Mouse (Mus musculus): ENCODE measurements around the gene Ip6k2.

Ip6k2 gene

DNA sequence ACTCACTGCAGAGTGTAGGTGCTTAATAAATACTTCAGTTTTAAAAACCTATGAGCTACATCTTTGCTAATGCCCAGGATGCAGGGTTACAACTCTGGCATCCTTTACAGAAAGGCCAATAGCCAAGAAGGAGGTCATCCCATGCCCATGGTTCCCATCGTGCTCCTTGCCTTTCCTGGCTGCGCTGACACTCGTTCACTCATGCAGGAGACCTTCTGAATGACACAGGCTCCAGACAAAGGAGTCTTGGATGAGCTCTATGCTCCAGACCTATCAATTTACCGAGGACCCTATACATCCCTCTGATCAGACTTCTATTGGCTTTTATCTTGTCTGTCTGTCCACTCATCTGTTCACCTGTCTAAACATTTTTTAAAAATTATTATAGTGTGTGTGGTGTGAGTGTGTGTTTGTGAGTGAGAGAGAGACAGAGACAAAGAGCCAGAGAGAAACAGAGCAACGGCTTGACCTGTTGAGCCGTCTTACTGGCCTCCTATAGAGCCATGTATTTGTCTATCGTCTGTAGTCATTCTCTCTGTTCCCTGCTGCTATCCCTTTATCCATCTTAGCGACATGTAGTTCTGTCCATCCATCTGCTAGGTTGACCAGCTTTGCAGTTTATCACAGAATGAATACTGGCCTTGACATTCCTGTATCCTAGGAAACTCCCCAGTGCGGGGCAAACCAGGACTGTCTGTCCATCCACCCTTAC, 604 bp upstream of the Ip6k2 start:
- DNase-seq (ENCODE audit: low read depth, low spot score), result no peak

DNA sequence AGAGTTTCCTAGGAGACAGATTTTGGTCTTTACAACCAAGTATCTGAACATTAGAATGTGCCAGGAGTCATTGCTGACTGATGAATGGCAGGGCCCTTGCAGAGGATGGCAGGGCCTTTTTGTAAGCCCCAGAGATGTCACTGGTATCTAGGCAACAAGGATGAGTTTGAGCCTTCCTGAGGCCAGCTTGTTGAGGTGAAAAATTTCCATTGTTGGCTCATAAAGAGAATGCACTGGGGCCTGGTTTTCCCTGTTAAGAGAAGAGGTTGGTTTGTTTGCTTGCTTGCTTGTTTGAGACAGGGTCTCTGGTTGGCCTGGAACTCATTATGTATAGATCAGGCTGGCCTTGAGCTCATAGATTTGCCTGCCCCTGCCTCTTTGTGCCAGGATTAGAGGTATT, 1.8 kb downstream of the Ip6k2 start:
- no peak for DNase-seq (ENCODE audit: low read depth, low spot score)

DNA sequence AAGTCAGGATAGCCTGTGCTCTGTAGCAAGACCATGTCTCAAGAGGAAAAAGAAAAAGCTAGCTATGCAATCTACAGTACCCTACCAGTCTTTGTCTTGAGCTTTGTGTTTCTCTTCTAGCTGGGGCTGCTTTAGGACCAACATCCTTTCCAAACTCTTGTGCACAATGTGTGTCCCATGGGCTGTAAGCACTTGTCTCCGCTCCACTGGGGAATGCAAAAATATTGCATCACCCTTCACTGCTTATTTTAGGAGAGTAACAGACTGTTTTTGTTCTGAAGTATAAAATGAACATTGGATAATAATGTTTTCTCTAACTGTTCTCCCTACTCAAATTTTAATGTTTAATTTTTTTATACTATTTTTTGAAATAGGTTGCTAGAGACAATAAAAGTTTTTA, 2.9 kb downstream of the Ip6k2 start:
- DNase-seq (ENCODE audit: low read depth, low spot score), result no peak

DNA sequence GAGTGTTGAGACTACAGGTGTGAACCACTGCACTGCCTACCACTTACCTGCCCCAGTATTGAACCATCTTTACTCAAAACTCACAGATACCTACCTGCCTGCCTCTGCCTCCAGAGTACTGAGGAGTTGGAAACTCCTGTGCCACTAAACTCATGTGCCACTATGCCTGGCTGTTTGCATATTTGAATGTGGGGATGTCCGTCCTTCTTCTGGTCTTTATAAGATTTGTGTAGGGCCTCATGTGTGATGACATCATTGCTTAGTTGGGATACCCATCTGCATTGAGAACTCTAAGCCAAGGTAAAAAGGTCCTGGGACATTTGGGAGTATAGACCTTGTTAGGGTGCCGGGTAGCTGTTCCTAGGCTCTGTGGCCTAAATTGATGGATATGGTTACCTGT, 3.5 kb downstream of the Ip6k2 start:
- DNase-seq (ENCODE audit: low read depth, low spot score), result no peak

DNA sequence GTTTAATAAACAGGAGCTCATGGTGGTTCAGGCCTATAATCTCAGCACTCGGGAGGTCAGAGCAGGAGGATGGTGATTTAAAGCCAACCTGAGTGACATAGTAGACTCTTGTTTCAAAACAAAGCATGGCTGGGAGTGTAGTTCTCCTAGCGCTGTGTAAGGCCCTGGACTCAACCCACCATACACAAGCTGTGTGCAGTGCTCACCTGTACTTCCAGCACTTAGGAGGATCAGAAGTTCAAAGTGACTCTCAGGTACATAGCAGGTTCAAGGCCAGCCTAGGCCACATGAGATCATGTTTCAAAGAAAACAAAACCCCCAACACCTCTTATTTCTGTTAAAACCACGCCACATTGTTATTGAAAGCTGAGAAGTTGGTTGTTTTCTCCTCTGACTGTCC, 5.1 kb downstream of the Ip6k2 start:
- no peak for DNase-seq (ENCODE audit: low read depth, low spot score)

DNA sequence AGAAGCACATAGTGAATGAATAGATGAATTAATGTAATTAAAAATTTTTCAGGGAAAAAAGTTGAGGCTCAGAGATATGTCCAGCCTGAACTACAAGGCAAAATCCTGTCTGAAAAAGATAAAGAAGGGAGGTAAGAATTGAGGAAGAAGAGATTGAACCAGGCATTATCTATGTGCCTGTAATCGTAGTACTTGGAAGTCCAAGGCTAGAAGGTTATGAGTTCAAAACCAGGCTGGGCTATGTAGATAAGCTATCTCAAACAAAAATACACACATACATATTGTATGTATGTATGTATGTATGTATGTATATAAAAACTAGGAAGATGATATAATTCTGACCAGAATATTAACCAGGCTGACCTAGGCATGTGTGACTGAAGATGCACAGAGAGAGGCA, 8.7 kb downstream of the Ip6k2 start:
- no peak for DNase-seq (ENCODE audit: low read depth, low spot score)

DNA sequence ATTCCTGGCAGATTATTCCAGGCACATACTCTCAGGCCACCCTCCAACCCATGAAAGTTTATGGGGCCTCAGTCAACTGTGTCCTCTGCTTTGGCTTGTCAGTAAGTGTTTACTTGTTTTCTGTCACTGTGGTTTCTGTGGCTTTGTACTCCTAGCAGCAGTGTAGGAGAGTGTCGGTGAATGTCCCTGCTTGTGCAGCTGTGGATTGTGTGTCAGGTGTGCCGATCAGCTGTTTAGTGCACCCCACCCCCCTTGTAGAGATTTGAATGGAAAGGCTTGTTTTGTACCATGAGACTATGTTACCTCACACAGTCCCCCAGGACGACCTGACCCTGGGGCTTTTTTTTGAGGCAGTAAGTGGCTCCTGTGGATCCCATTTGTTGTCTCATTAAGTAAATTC, 9.1 kb downstream of the Ip6k2 start:
- no peak for DNase-seq (ENCODE audit: low read depth, low spot score)

DNA sequence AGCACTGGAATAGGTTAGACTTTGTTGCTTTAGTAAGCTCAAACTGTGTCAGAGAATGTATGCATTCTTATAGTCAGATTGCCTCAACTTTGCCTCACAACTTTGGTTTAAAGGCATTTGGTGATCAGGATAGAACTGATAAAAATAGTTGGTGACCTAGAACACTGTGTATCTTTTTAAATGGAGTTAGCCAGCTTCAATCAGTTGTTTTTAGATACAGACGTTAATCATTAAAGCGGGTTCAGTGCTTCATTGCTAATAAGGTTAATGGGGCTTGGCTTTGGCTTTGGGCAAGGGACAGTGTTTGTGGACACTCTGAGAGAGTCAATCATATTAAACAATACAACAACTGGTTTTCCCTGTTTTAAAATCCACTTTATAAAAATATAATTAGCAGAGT, 11.7 kb downstream of the Ip6k2 start:
- no peak for DNase-seq (ENCODE audit: low read depth, low spot score)

DNA sequence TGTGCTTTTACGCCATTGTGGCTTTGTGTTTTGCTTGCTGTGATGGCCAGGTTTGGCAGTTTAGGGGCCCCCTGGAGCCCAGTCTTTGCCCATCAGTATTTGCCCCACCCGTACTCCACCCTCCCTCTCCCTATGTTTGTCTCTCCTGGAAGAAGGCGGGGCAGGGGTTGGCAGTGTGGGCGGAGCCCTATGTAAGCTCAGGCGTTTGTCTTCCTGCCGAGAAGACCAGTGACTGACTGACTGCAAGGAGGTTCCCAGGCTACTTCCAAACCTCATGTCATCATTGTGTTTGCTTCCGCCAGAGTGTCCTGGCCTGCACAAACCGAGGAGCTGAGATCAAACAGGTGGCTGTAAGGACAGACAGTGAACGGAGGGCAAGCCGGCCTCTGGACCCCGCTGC, 12.2 kb downstream of the Ip6k2 start:
- no peak for DNase-seq (ENCODE audit: low read depth, low spot score)

DNA sequence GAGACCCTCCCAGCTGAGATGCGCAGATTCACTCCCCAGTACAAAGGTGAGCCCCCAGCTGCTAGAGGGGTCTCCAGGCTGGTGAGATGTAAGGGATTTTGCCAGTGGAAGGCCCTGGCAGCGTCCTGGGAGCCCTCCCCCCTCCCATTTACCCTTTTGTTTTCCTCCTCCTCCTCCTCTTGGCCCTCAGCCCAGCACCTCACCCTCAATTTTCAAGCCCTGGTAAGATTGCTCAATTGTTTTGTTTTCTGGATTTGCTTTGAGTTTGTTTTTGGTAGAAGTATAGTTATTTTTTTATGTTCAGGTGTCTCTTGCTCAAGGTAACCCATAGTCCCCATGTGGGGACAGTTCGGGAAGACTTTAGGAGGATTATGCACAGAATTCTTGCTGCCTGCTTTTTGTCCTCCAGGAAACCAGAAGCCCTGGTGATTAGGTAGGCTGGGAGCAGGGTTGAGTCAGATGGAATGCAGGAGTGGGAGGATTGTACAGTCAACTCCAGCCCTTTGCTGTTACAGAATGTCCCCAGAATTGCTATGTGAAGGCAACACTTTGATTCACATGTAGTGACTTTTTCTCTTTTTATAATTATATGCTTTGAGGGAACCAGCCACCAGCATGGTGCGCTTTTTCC, 12.9 kb downstream of the Ip6k2 start:
- DNase-seq (ENCODE audit: low read depth, low spot score), result no peak

DNA sequence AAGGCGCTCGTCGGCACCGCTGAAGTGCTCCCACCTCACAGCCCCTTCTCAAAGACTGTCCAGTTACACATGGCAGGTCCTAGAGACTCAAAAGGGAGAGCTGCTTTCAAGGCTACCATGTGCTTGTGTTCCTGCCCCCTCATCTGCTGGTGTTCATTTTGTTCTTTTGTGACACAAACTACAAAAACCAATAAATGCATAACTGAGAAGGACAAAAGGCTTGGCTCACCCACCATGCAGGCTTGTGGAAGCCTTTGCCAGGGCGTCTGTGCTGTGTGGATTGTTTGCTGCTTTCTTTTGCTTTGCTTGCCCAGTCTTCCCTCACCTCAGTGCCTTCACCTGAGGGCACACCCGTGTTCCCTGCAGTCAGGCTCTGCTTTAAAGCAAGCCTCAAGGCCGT, 13.9 kb downstream of the Ip6k2 start:
- DNase-seq (ENCODE audit: low read depth, low spot score), result no peak

DNA sequence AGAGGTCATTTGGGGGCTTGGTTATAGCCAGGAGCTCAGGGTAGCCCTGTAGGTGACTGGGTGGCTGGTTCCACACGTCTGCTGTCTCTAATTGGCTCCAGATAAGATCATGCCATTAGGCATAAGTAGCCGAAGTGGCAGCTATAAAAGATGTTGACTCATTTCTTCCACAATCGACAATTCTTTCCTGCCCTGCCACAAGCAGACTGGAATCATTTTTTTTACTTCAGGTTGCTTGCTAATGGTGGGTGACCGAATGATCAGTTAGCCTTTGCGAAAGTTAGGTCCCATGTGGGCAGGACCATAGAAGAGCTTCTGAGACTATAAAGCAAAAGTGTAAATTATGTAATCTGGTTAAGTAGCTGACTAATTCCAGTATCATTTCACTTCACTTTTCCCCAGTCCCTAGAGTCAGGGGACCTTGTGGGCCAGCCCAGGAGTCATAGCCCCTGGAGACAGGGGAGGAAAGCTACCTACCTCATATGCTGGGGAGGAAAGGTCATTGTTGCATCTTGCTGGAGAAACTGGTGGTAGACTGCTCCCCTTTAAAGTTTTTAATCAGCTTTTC, 15.0 kb downstream of the Ip6k2 start:
- DNase-seq (ENCODE audit: low read depth, low spot score), result no peak

DNA sequence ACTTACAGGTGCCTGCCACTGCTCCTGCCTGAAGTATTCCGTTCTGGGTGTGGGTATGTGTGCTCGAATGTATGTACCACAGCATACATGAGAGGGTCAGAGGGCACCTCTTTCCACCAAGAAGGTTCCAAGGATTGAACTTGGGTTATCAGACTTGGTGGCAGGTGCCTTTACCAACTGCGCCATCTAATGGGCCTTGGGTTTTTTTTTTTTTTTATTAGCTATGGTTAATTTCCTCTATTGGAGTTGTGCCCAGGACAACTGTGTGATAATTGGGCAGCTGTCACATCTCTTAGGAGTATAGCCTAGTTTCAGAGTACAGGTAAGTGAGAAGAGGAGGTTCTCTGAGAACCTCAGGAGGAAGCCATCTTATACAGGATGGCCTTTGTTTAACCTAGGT, 16.0 kb downstream of the Ip6k2 start:
- no peak for DNase-seq (ENCODE audit: low read depth, low spot score)

DNA sequence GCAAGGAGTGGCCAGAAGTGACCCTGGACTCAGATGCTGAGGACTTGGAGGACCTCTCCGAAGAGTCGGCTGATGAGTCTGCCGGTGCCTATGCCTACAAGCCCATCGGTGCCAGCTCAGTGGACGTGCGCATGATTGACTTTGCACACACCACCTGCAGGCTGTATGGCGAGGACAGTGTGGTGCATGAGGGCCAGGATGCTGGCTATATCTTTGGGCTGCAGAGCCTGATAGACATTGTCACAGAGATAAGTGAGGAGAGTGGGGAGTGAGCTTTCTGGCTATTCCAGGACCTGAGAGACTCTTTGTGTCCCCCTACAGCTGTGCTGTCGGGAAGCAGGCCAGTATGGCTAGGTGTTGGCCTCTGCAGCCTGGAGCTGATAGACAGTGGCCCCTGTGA, 22.2 kb downstream of the Ip6k2 start:
- no peak for DNase-seq (ENCODE audit: low read depth, low spot score)

DNA sequence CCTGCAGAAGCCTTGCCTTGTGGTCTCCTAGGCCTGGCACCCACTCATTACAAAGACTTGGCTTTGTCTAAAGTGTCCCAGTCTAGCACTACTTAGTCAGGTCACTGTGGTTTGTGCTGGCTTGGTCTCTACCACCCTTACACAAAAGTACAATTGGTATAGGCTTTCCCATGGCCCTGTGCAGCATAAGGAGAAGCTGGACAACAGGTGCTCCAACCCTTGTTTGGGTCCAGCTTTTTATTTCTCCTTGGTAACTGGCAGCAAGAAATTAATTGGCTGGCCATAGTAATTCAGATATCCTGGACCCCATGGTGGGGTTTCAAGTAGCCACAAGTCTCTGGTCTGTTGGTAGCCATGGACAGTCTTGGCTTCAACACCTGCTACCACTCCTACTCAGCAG, 22.8 kb downstream of the Ip6k2 start:
- DNase-seq (ENCODE audit: low read depth, low spot score), result no peak

DNA sequence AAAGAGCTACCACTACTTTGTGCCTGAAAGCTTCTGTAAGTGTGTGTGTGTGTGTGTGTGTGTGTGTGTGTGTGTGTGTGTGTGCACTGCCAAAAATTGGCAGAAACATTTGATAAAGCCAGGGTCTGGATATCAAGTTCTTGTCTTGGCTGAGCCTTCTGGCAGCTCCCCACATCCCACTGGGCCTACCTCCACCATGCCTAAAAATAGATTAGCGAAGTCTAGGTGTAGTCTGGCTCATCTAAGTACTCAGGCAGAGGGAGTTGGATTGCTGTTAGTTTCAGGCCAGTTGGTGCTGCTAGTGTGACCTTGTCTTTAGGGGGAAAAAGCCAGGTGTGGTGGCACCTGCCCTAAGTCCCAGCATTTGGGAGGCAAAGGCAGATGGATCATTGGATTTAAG, 23.2 kb downstream of the Ip6k2 start:
- DNase-seq (ENCODE audit: low read depth, low spot score), result no peak

DNA sequence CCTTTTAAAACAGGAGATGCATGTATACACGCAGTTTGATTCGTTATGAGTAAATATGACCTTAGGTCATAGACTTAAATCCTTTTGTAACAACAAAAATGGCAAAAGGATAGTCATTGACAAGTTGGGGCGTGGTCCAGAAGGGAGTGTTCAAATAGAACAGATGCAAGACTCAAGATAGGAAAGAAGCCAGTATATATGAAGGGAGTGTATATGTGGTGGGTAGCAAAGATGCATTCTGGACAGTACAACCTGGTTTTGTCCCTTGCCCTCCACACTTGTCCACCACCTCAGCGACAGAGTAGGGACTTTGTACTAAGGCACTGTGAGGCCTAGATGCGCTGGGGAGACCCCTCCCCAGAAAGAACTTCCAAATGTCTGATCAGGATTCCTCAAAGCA, 24.1 kb downstream of the Ip6k2 start:
- DNase-seq (ENCODE audit: low read depth, low spot score), result no peak

DNA sequence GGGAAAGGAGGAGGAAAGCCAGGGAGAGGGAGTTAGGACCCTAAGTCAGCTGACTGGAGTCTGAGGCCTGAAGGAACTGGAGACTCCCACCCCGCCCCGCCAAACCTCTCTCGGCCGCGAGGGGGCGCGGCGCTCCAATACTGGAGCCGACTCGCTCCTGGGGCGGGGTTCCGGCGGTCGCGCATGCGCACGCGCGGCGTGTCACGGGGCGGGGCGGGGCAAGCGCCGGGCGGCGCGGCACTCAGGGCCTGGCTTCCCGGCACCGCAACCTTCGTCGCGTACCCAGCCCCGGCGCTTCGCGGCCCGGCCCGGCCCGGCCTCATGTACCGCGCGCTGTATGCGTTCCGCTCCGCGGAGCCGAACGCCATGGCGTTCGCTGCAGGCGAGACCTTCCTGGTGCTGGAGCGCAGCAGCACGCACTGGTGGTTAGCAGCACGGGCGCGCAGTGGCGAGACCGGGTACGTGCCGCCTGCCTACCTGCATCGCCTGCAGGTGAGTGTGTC, 24.6 kb downstream of the Ip6k2 start, which contains the start of gene Nckipsd:
TSS of gene Nckipsd (plus strand) at position 206 of the 503 bp plus-strand sequence.
- peak; percentile 93 for DNase-seq (ENCODE audit: low read depth, low spot score)

DNA sequence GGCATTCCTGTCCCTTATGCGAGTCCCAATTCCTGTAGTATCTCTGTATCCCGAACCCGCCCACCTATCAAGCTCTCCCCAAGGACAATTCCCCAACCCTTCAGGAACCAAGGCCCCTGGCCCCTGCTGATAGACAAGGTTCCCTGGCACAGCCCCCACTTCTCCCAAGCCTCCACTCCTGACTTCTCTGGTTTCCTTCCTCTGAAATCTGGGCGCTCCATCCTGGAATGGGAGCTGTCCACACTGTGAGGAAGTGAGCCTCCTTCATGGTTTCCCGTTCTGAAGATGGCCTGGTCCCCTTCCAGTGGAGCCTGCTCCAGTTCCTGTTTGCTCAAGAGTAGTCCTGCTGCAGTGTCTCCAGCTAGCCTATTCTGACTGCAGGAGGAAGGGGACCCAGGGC, 25.6 kb downstream of the Ip6k2 start:
- DNase-seq (ENCODE audit: low read depth, low spot score), result no peak

DNA sequence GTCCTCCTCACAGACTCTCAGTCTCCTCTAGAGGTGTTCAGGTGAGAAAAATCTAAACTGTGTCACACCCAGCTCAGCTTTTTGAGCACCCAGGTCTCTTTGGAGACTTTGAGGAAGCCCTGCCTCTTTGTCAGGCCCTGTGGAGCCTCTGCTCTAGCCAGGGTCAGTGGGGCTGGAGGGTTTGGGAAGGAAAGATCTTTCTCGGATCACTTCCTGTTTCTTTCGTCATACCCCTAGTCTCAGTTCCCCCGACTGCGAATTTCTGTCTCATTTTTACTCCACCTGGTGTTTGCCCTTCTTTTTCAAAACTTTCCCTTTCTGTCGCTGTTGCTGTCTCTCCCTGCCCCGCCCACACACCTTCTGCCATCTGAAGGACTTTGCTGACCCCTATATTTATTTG, 26.1 kb downstream of the Ip6k2 start:
- DNase-seq (ENCODE audit: low read depth, low spot score), result no peak

DNA sequence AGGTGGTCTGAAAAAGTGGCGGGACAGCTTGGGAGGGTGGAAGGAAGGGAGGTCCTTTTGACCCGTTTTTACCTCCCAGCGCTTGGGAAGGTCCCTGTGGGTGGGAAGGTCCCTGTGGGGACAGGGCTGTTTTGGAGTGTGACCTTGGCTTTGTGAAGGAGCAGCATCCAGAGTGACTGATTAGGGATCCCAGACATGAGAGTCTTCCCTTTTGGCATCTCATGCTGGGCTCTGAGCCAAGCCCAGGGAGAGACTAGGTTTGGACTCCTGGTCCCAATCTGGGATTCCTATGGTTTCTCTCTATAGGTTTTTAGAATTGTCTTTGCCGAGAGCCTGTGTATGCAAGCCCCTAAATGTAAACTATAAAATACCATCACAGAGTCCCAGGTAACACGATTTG, 26.9 kb downstream of the Ip6k2 start:
- DNase-seq (ENCODE audit: low read depth, low spot score), result no peak

DNA sequence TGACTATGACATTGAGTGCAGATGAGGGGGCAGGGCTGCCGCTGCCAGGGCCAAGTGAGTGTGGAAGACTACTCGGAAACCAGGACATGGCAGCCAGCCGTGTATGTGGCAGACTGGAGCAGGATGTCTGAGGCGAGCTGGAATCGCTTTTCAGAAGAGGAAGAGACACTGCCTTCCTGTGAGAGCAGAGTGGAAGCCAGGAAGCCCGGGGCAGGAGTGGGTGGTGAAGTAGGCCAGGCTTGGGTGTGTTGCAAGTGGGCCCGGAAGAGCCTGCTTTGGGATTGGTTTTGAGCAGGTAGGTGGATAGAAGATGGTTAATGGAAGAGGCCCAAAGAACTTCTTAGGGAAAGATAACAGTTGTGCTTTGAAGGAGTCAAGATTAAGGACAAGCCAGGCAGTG, 32.0 kb downstream of the Ip6k2 start:
- no peak for DNase-seq (ENCODE audit: low read depth, low spot score)

DNA sequence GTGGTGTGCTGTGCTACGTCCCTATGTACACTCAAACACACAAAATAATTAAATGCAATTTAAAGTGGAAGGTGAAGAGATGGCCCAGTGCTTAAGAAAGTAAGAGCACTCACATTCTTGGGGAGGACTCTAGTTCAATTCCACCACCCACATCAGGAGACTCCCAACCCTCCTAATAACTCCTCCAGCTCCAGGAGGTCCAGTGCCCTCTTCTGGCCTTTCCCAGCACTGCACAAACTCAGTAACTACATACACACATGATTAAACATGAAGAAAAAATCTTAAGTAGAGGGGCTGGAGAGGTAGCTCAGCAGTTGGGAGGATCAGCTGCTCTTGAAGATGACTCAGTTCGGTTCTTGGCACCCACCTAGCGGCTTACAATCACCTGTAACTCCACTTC, 35.9 kb downstream of the Ip6k2 start:
- DNase-seq (ENCODE audit: low read depth, low spot score), result peak; percentile 33
